Mouse (Mus musculus): Measurements from ENCODE around the gene B3gnt6. TPM values are rescaled to one million over a fixed set of nuclear protein-coding genes. Genes with fewer than 3 reads are reported as not detected.
A peak's percentile ranks its signal among the peaks of the same experiment; 100 is the strongest.

The B3gnt6 gene
- polyA plus RNA-seq, 1 experiment from 2014 or later = not detected

DNA sequence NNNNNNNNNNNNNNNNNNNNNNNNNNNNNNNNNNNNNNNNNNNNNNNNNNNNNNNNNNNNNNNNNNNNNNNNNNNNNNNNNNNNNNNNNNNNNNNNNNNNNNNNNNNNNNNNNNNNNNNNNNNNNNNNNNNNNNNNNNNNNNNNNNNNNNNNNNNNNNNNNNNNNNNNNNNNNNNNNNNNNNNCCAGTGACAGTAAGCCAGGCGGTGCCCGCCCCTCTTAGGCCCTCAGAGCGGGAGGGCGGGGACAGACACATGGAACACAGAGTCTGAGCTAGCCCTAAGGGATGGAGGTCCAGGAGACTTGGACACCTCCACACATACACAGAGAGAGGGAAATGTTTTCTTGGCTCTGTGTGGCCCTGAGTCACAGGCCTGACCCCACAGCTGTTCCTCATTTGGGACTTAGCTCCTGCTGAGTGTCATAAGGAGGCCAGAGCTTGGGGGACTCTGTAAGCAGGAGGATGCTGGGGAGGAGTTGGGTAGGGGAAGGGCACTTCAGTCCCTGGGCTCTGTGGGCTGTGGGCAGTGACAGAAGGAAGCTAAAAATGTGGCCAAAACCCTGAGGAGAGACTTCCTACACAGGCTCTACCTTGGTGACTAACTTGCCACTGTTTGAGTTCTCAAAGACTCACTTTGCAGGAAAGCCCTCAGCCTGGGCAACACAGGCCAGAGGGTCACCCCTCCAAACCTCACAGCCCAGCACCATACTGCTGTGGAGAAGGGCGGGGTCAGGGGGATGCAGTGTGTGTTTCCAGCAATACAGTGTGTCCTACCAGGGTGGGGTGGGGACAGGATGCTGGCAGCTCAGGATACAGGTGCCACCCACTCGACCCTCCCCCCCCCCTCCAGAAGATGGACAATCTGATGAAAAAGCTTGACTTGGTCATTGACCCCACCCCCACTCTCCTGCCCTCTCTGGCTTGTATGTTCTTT lies 27.9 kb downstream of the B3gnt6 start:
- 57% methylated on average over 6 of the region's 6 CpGs for WGBS
- Histone ChIP-seq H3K27me3 (ENCODE audit: insufficient read depth, low read length) (no peaks in the 10 kb centered on the region), H3K4me1 (ENCODE audit: insufficient read depth) (peaks cover 10% of the 10 kb centered on the region; the same call in 1 of the 2 replicates), H3K27ac (ENCODE audit: low read depth) (peak overlapping the region; percentile 58), H3K4me2 (no peak overlapping the region; the same call in 1 of the 2 replicates), H3K4me3 (ENCODE audit: low read depth, low read length) (no peak overlapping the region), H3K36me3 (ENCODE audit: insufficient read depth) (no peaks in the 10 kb centered on the region), H3K9ac (no peak overlapping the region), H3K9me3 (ENCODE audit: low read depth, low read length) (no peaks in the 10 kb centered on the region)
- DNase-seq (no peak), ATAC-seq (ENCODE audit: insufficient read depth) (peak; percentile 70)
- TF ChIP-seq CTCF (IDR thresholded peaks at IDR 0.05; ENCODE audit: low read depth) = no peak

DNA sequence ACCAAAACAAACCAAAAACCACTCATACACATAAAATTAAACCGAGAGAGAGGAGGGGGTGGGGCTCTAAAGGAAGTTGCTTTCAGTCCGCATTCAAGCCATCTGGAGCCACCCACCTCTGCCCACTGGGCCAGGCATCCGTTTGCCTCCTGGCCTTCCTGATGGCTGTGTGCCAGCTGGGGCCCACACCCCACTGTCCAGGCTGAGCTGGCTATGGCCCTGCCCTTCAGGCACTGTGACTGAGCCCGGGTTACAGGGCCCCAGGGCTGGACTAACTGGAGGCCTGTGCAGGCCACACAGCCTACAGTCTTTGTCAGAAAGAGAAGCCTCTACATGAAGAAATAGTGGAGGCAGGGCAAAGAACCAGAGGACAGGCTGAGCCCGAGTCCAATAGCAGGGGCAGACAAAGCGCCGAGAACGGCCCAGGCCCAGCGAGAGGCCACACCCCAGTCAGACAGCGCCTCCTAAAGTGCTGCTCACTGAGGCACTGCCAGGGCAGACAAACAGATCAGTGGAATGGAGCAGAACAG lies 34.2 kb downstream of the B3gnt6 start:
- Histone ChIP-seq H3K4me1 (ENCODE audit: insufficient read depth) (peaks cover 32% of the 10 kb centered on the region), H3K9me3 (ENCODE audit: low read depth, low read length) (no peaks in the 10 kb centered on the region), H3K4me2 (0 out of 2 replicates have a peak overlapping the region, but pooled peaks have one; percentile 25), H3K4me3 (ENCODE audit: low read depth, low read length) (no peak overlapping the region), H3K27me3 (ENCODE audit: insufficient read depth, low read length) (no peaks in the 10 kb centered on the region), H3K27ac (ENCODE audit: low read depth) (peak overlapping the region; percentile 73), H3K9ac (peak overlapping the region; percentile 23; the same call in 1 of the 2 replicates), H3K36me3 (ENCODE audit: insufficient read depth) (no peaks in the 10 kb centered on the region)
- DNase-seq = peak; percentile 59
- WGBS = 49% methylated on average over 10 of the region's 10 CpGs
- ATAC-seq (ENCODE audit: insufficient read depth) = peak; percentile 61
- no peak; the same call in 1 of the 2 replicates for TF ChIP-seq CTCF (IDR thresholded peaks at IDR 0.05; ENCODE audit: low read depth)

DNA sequence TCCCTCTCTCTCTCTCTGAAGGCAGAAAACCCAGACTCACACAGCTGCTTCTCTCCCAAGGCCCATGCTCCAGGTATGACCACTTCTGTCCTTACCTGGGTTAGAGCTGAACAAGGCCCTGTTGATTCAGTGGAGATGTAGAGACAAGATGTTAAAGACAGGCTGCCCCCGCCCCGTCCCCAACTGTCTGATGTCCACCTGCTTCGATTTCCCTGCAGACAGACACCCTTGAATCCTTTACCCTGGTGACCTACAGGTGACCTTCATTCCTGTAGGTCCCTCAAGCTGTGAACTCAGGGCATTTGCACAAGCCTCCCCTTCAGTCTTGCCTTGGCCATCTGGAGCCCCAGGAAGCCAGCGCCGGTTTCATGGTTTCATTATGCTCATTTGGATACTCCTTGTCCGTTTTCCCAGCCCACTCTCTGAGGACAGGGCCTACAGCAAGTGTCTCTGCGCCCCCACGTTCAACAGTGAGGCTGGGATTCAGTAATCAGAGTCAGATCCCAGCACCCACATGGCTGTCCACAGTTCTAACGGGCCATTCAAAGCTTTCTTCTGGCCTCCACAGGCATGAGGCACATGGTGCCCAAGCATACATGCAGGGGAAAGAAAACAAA lies 34.8 kb downstream of the B3gnt6 start:
- H3K4me2 ChIP-seq = no peak overlapping the region
- no peak for ATAC-seq (ENCODE audit: insufficient read depth)

DNA sequence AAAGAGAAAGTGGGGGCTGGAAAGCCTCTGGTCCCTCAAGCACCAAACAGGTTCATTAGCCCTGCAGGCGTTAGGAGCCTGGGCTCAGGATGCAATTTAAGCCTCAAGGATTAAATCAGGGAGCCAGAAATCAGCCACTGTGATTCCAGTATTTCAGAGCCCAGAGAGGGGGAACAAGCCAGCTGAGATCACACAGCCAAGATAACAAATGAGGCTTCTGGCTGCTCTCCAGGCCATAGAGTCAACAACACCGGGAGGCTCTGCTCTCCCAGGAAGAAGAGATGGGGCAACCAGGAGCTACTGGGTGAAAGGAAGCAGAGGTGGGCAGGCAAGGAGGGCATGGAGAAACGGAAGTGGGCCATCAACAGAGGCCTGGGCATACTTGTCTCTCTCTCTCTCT lies 35.6 kb downstream of the B3gnt6 start:
- no peak overlapping the region for H3K4me3 ChIP-seq (ENCODE audit: low read depth, low read length)
- no peaks in the 10 kb centered on the region for H3K9me3 ChIP-seq (ENCODE audit: low read depth, low read length)
- no peaks in the 10 kb centered on the region for H3K36me3 ChIP-seq (ENCODE audit: insufficient read depth)
- H3K4me2 ChIP-seq = no peak overlapping the region
- H3K9ac ChIP-seq = no peak overlapping the region
- WGBS = 31% methylated on average over 3 of the region's 3 CpGs
- peaks cover 45% of the 10 kb centered on the region for H3K4me1 ChIP-seq (ENCODE audit: insufficient read depth)
- H3K27me3 ChIP-seq (ENCODE audit: insufficient read depth, low read length) = no peaks in the 10 kb centered on the region
- ATAC-seq (ENCODE audit: insufficient read depth) (no peak), DNase-seq (peak; percentile 59)
- no peak overlapping the region; the same call in 1 of the 2 replicates for H3K27ac ChIP-seq (ENCODE audit: low read depth)
- TF ChIP-seq CTCF (IDR thresholded peaks at IDR 0.05; ENCODE audit: low read depth) = no peak

More for the DNA sequence above, 34.8 kb downstream of the B3gnt6 start:
- Histone ChIP-seq H3K27me3 (ENCODE audit: insufficient read depth, low read length) (no peaks in the 10 kb centered on the region), H3K4me1 (ENCODE audit: insufficient read depth) (peaks cover 38% of the 10 kb centered on the region), H3K9me3 (ENCODE audit: low read depth, low read length) (no peaks in the 10 kb centered on the region), H3K9ac (peak overlapping the region; percentile 23; the same call in 1 of the 2 replicates), H3K36me3 (ENCODE audit: insufficient read depth) (no peaks in the 10 kb centered on the region), H3K27ac (ENCODE audit: low read depth) (peak overlapping the region; percentile 73), H3K4me3 (ENCODE audit: low read depth, low read length) (no peak overlapping the region)
- TF ChIP-seq CTCF (IDR thresholded peaks at IDR 0.05; ENCODE audit: low read depth) = no peak
- 71% methylated on average over 9 of the region's 9 CpGs for WGBS
- DNase-seq = no peak

DNA sequence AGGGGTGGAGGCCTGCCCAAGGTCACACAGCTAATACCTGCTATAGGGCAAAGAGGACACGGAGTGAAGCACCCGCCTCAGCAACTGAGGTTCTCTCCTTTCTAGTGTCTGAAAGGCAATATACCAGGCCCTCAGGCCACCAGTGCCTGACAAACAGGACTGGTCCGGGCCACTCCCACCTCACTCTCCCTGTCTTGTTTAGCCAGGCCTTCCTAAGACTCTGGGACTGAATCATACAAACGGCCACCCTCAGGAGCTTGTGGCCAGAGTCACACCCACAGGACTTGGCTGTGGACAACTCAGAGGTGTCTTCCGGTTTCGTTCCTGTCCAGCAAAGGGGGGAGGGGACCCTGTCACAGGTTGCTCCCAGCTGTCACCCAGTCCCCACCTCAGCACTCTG lies 37.0 kb downstream of the B3gnt6 start:
- no peaks in the 10 kb centered on the region for H3K36me3 ChIP-seq (ENCODE audit: insufficient read depth)
- no peak overlapping the region for H3K27ac ChIP-seq (ENCODE audit: low read depth)
- WGBS = 62% methylated on average over 6 of the region's 6 CpGs
- ATAC-seq (ENCODE audit: insufficient read depth) (no peak), DNase-seq (no peak)
- no peak overlapping the region for H3K9ac ChIP-seq
- peaks cover 45% of the 10 kb centered on the region for H3K4me1 ChIP-seq (ENCODE audit: insufficient read depth)
- no peaks in the 10 kb centered on the region for H3K27me3 ChIP-seq (ENCODE audit: insufficient read depth, low read length)
- no peak overlapping the region for H3K4me3 ChIP-seq (ENCODE audit: low read depth, low read length)
- no peak overlapping the region for H3K4me2 ChIP-seq
- H3K9me3 ChIP-seq (ENCODE audit: low read depth, low read length) = no peaks in the 10 kb centered on the region
- no peak for TF ChIP-seq CTCF (IDR thresholded peaks at IDR 0.05; ENCODE audit: low read depth)

DNA sequence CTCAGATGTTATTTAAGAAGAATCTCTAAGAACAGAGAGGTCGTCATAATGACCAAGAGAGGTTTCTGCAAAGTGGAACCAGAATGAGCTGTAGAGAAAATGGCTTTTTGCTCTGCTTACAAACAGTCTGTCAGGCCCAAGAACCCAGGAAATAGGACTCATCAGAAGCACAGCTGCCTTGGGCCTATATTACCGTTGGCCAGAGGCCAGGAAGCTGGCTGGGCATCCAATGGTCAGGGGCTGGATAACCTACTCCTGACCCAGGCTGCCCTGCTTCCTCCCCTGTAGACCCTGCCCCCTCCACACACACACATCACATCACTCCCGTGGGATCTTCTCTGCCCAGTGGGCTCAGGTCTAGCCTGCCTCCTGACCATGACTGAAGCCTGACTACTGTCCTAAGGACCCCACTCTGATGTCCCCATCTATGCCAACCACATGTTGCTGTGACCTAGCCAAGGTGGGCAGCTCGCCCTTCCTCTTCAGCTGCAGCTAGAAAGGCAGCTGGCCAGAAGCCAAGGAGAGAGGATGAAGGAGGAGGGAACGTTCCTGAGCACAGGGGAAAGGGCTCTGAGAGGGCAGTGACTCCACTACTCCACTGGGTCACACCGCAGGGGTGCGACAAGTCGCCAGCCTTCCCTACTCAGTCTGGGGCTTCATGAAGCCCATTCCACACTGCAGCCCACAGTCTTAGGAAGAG lies 39.1 kb downstream of the B3gnt6 start:
- H3K9ac ChIP-seq = no peak overlapping the region; the same call in 1 of the 2 replicates
- no peaks in the 10 kb centered on the region for H3K9me3 ChIP-seq (ENCODE audit: low read depth, low read length)
- no peaks in the 10 kb centered on the region for H3K36me3 ChIP-seq (ENCODE audit: insufficient read depth)
- no peak for TF ChIP-seq CTCF (IDR thresholded peaks at IDR 0.05; ENCODE audit: low read depth)
- no peak overlapping the region for H3K4me3 ChIP-seq (ENCODE audit: low read depth, low read length)
- H3K4me2 ChIP-seq = no peak overlapping the region
- 15% methylated on average over 8 of the region's 8 CpGs for WGBS
- peak; percentile 69 for DNase-seq
- H3K27ac ChIP-seq (ENCODE audit: low read depth) = peak overlapping the region; percentile 40
- peaks cover 45% of the 10 kb centered on the region for H3K4me1 ChIP-seq (ENCODE audit: insufficient read depth)
- ATAC-seq (ENCODE audit: insufficient read depth) = peak; percentile 16; the same call in 1 of the 2 replicates
- no peaks in the 10 kb centered on the region for H3K27me3 ChIP-seq (ENCODE audit: insufficient read depth, low read length)
